Mouse (Mus musculus) CH12.LX (cell line): ENCODE results near the gene Dbi. TPM values are rescaled to one million over a fixed set of nuclear protein-coding genes. Genes with fewer than 3 reads are reported as not detected.

Experiments used
- DNase-seq: peaks from one replicate; pipeline ENCODE4 v3.0.0-alpha.2; 2013; ENCODE audit errors: extremely low read depth
- H3K27ac ChIP-seq: 2 replicates; pipeline ENCODE4 v1.5.1; 2012; ENCODE audit warnings: low read depth, mild to moderate bottlenecking, control low read depth, moderate library complexity; ENCODE audit not compliant: insufficient read depth
- H3K27me3 ChIP-seq: replicated peaks from 2 replicates; pipeline ENCODE3; 2012; ENCODE audit warnings: inconsistent platforms
- H3K36me3 ChIP-seq, 2 experiments: replicated peaks in 1 of 2; 2 replicates each; pipeline versions ENCODE3 to v1.6.1; 2012; ENCODE audit warnings: inconsistent platforms in 1 of 2, low read length in 1 of 2, mild to moderate bottlenecking in 1 of 2, mixed read lengths in 1 of 2, moderate library complexity in 1 of 2; ENCODE audit not compliant: control insufficient read depth in 1 of 2, insufficient read depth in 1 of 2
- H3K4me1 ChIP-seq, 2 experiments: 2 replicates each; pipeline ENCODE4 v1.6.1; 2012; ENCODE audit warnings: inconsistent platforms in 1 of 2, moderate library complexity in 1 of 2; ENCODE audit not compliant: insufficient read depth in 2 of 2, control insufficient read depth in 1 of 2
- H3K4me2 ChIP-seq: 2 replicates; pipeline ENCODE4 v1.6.1; 2012; ENCODE audit warnings: low read depth, mild to moderate bottlenecking, control low read depth; ENCODE audit not compliant: poor library complexity, insufficient read depth, severe bottlenecking
- H3K4me3 ChIP-seq, 3 experiments: fragments of 150-350 bp in 1 of 3; sonication (generic) in 1 of 3; replicated peaks in 1 of 3; 2 replicates each; pipeline versions ENCODE3 to v1.5.1; 2011 to 2012; ENCODE audit warnings: low read depth in 2 of 3, low read length in 2 of 3, mild to moderate bottlenecking in 2 of 3, moderate library complexity in 2 of 3, control low read depth in 1 of 3, improper control_type of control experiment in 1 of 3, inconsistent platforms in 1 of 3, mixed read lengths in 1 of 3; ENCODE audit not compliant: poor library complexity in 1 of 3
- H3K79me2 ChIP-seq: replicated peaks from 2 replicates; pipeline ENCODE4 v1.6.1; 2012; ENCODE audit warnings: mild to moderate bottlenecking, moderate library complexity; ENCODE audit not compliant: control insufficient read depth, poor library complexity, insufficient read depth, severe bottlenecking; ENCODE audit errors: extremely low read depth
- H3K9ac ChIP-seq: 2 replicates; pipeline ENCODE4 v1.6.1; 2012; ENCODE audit warnings: low read depth, mild to moderate bottlenecking, control low read depth, moderate library complexity; ENCODE audit not compliant: insufficient read depth
- H3K9me3 ChIP-seq: replicated peaks from 2 replicates; pipeline ENCODE3; 2012; ENCODE audit warnings: low read length, inconsistent platforms, mixed read lengths
- BHLHE40 ChIP-seq: IDR thresholded peaks from 2 replicates; pipeline ENCODE4 v1.6.1; 2011; ENCODE audit warnings: mild to moderate bottlenecking, low read depth, low read length, improper control_type of control experiment
- CHD1 ChIP-seq: IDR thresholded peaks from 2 replicates; pipeline ENCODE4 v1.6.1; 2012; ENCODE audit warnings: low read depth, low read length, improper control_type of control experiment, inconsistent platforms
- CHD2 ChIP-seq: IDR thresholded peaks from 2 replicates; pipeline ENCODE4 v1.6.1; 2011; ENCODE audit warnings: low read length, improper control_type of control experiment
- CTCF ChIP-seq, 2 experiments: IDR thresholded peaks in 1 of 2; conservative IDR thresholded peaks in 1 of 2; 2 replicates each; pipeline ENCODE4 v1.5.1; 2011 to 2012; ENCODE audit warnings: low read depth in 2 of 2, low read length in 2 of 2, improper control_type of control experiment in 1 of 2, inconsistent platforms in 1 of 2, mild to moderate bottlenecking in 1 of 2, moderate library complexity in 1 of 2
- E2F4 ChIP-seq: IDR thresholded peaks from 2 replicates; pipeline ENCODE4 v1.6.1; 2011; ENCODE audit warnings: low read depth, low read length, improper control_type of control experiment; ENCODE audit not compliant: insufficient replicate concordance
- ELF1 ChIP-seq: IDR thresholded peaks from 2 replicates; pipeline ENCODE4 v1.6.1; 2014; ENCODE audit warnings: low read depth, mild to moderate bottlenecking, inconsistent platforms, low read length, improper control_type of control experiment
- EP300 ChIP-seq: IDR thresholded peaks from 2 replicates; pipeline ENCODE4 v1.6.1; 2011; ENCODE audit warnings: low read length, improper control_type of control experiment
- ETS1 ChIP-seq: conservative IDR thresholded peaks from 2 replicates; pipeline ENCODE4 v1.6.1; 2012; ENCODE audit warnings: low read depth, mild to moderate bottlenecking, inconsistent platforms, low read length, improper control_type of control experiment, moderate library complexity
- IRF4 ChIP-seq: IDR thresholded peaks from 2 replicates; pipeline ENCODE4 v1.6.1; 2014; ENCODE audit warnings: low read depth, mild to moderate bottlenecking, inconsistent platforms, low read length, improper control_type of control experiment
- JUN ChIP-seq: IDR thresholded peaks from 2 replicates; pipeline ENCODE4 v1.6.1; 2011; ENCODE audit warnings: low read depth, mild to moderate bottlenecking, low read length, improper control_type of control experiment, moderate library complexity; ENCODE audit not compliant: insufficient read depth
- JUND ChIP-seq: conservative IDR thresholded peaks from 2 replicates; pipeline ENCODE4 v1.6.1; 2011; ENCODE audit warnings: low read depth, low read length, improper control_type of control experiment
- KAT2A ChIP-seq: IDR thresholded peaks from 2 replicates; pipeline ENCODE4 v1.6.1; 2012; ENCODE audit warnings: low read length, improper control_type of control experiment, inconsistent platforms; ENCODE audit not compliant: insufficient replicate concordance
- MAFK ChIP-seq: IDR thresholded peaks from 2 replicates; pipeline ENCODE4 v1.6.1; 2011; ENCODE audit warnings: low read length, improper control_type of control experiment; ENCODE audit not compliant: insufficient replicate concordance
- MAX ChIP-seq: IDR thresholded peaks from 2 replicates; pipeline ENCODE4 v1.6.1; 2011; ENCODE audit warnings: low read length, improper control_type of control experiment
- MAZ ChIP-seq: IDR thresholded peaks from 2 replicates; pipeline ENCODE4 v1.6.1; 2012; ENCODE audit warnings: low read depth, mild to moderate bottlenecking, inconsistent platforms, low read length, improper control_type of control experiment, moderate library complexity
- MEF2A ChIP-seq: IDR thresholded peaks from 2 replicates; pipeline ENCODE4 v1.6.1; 2014; ENCODE audit warnings: low read depth, mild to moderate bottlenecking, inconsistent platforms, low read length, improper control_type of control experiment, borderline replicate concordance
- MXI1 ChIP-seq: IDR thresholded peaks from 2 replicates; pipeline ENCODE4 v1.6.1; 2011; ENCODE audit warnings: mild to moderate bottlenecking, low read depth, low read length, improper control_type of control experiment
- MYC ChIP-seq: IDR thresholded peaks from 2 replicates; pipeline ENCODE4 v1.6.1; 2011; ENCODE audit warnings: low read depth, mild to moderate bottlenecking, improper control_type of control experiment, low read length
- NELFE ChIP-seq: IDR thresholded peaks from 2 replicates; pipeline ENCODE4 v1.6.1; 2011; ENCODE audit warnings: low read depth, low read length, improper control_type of control experiment
- NRF1 ChIP-seq: IDR thresholded peaks from 2 replicates; pipeline ENCODE4 v1.6.1; 2014; ENCODE audit warnings: low read depth, mild to moderate bottlenecking, inconsistent platforms, low read length, improper control_type of control experiment, moderate library complexity
- PAX5 ChIP-seq: IDR thresholded peaks from 2 replicates; pipeline ENCODE4 v1.6.1; 2012; ENCODE audit warnings: low read length, inconsistent platforms, mixed read lengths
- POLR2A ChIP-seq: IDR thresholded peaks from 2 replicates; pipeline ENCODE4 v1.6.1; 2011; ENCODE audit warnings: low read depth, mild to moderate bottlenecking, improper control_type of control experiment, low read length
- POLR2AphosphoS2 ChIP-seq: IDR thresholded peaks from 2 replicates; pipeline ENCODE4 v1.6.1; 2011; ENCODE audit warnings: low read depth, low read length, improper control_type of control experiment
- RCOR1 ChIP-seq: conservative IDR thresholded peaks from 2 replicates; pipeline ENCODE4 v1.6.1; 2012; ENCODE audit warnings: low read depth, mild to moderate bottlenecking, inconsistent platforms, low read length, improper control_type of control experiment
- SIN3A ChIP-seq: IDR thresholded peaks from 2 replicates; pipeline ENCODE4 v1.6.1; 2012; ENCODE audit warnings: low read length, improper control_type of control experiment, inconsistent platforms
- SMC3 ChIP-seq: IDR thresholded peaks from 2 replicates; pipeline ENCODE4 v1.6.1; 2011; ENCODE audit warnings: low read depth, low read length, improper control_type of control experiment
- TBP ChIP-seq: conservative IDR thresholded peaks from 2 replicates; pipeline ENCODE4 v1.6.1; 2011; ENCODE audit warnings: low read depth, low read length, improper control_type of control experiment
- TCF12 ChIP-seq: IDR thresholded peaks from 2 replicates; pipeline ENCODE4 v1.6.1; 2014; ENCODE audit warnings: low read depth, mild to moderate bottlenecking, inconsistent platforms, low read length, improper control_type of control experiment
- USF1 ChIP-seq: IDR thresholded peaks from 2 replicates; pipeline ENCODE4 v1.6.1; 2014; ENCODE audit warnings: low read depth, mild to moderate bottlenecking, inconsistent platforms, low read length, improper control_type of control experiment
- USF2 ChIP-seq: conservative IDR thresholded peaks from 2 replicates; pipeline ENCODE4 v1.6.1; 2011; ENCODE audit warnings: low read depth, low read length, improper control_type of control experiment
- ZC3H11A ChIP-seq: IDR thresholded peaks from 2 replicates; pipeline ENCODE4 v1.6.1; 2012; ENCODE audit warnings: low read depth, mild to moderate bottlenecking, inconsistent platforms, low read length, improper control_type of control experiment
- ZKSCAN1 ChIP-seq: IDR thresholded peaks from 2 replicates; pipeline ENCODE4 v1.6.1; 2012; ENCODE audit warnings: low read depth, inconsistent platforms, low read length, improper control_type of control experiment, borderline replicate concordance
- ZMIZ1 ChIP-seq: IDR thresholded peaks from 2 replicates; pipeline ENCODE4 v1.6.1; 2012; ENCODE audit warnings: low read depth, mild to moderate bottlenecking, inconsistent platforms, low read length, improper control_type of control experiment
- ZNF384 ChIP-seq: IDR thresholded peaks from 2 replicates; pipeline ENCODE4 v1.6.1; 2012; ENCODE audit warnings: low read depth, low read length, improper control_type of control experiment, inconsistent platforms
- dilution Hi-C: fragments of 300-500 bp; cut with MboI; formaldehyde crosslinking; loops from 2 replicates; pipeline ENCODE4 v1.14.3; 2020; ENCODE audit warnings: low sequenced_read_pairs; ENCODE audit not compliant: extremely low pct_unique_long_range_greater_than_20kb, extremely low pct_ligation_motif_present
- in situ Hi-C: fragments of 300-500 bp; cut with MboI; formaldehyde crosslinking; loops from 3 replicates; pipeline ENCODE4 v1.14.3; 2019; ENCODE audit warnings: low sequenced_read_pairs, low pct_ligation_motif_present, low pct_unique_long_range_greater_than_20kb, mixed read lengths
- polyA plus RNA-seq: library from polyadenylated mRNA; unstranded; fragments of >175 nt; gene quantifications from 2 replicates; pipeline ENCODE4 v1.2.1, GENCODE M21; 2012; ENCODE audit warnings: low read depth; ENCODE audit not compliant: insufficient read length
- total RNA-seq, 2 experiments: library from RNA; depleted of rRNA; stranded (reverse); fragments of 300-350 nt in 1 of 2; fragments of >200 nt in 1 of 2; gene quantifications; 2 replicates each; pipeline ENCODE4 v1.2.3; 2012 to 2014

Gene Dbi
- total and polyA plus RNA-seq, 3 experiments = 346 to 499 (median 357) TPM

GRCm38 (mm10) chr1:120122634-120123383, 1.9 kb upstream of the Dbi start:
- Histone ChIP-seq H3K4me2 (peak overlapping the region; percentile 76), H3K9me3 (no peaks in the 10 kb centered on the region)
- no peak for TF ChIP-seq NELFE
- TF ChIP-seq USF2 = no peak
- TF ChIP-seq BHLHE40 = no peak
- TF ChIP-seq ELF1 = 0 out of 2 replicates have a peak, but pooled peaks have one; percentile 6
- no peak for TF ChIP-seq NRF1
- TF ChIP-seq TCF12 = no peak
- no peak for TF ChIP-seq MEF2A
- 0 out of 2 replicates have a peak, but pooled peaks have one; percentile 56 for TF ChIP-seq MYC
- TF ChIP-seq ZKSCAN1 = no peak
- TF ChIP-seq E2F4 = no peak
- TF ChIP-seq MAX = no peak
- TF ChIP-seq SMC3 = no peak
- TF ChIP-seq CHD2 = no peak
- no peak for TF ChIP-seq CTCF (conservative IDR thresholded peaks at IDR 0.05 in 1 of 2, IDR thresholded peaks at IDR 0.05 in 1 of 2; ENCODE audit: low read depth in 2 of 2, low read length in 2 of 2)
- no peak for TF ChIP-seq JUND
- no peak for TF ChIP-seq RCOR1
- TF ChIP-seq JUN = no peak
- TF ChIP-seq TBP = 0 out of 2 replicates have a peak, but pooled peaks have one; percentile 45
- no peak for TF ChIP-seq MAZ
- no peak for TF ChIP-seq ETS1
- no peak for TF ChIP-seq KAT2A
- TF ChIP-seq PAX5 = no peak
- no peak for TF ChIP-seq POLR2AphosphoS2
- TF ChIP-seq ZNF384 = peak; percentile 7; the same call in 1 of the 2 replicates
- TF ChIP-seq MXI1 = peak; percentile 49; the same call in 1 of the 2 replicates
- TF ChIP-seq MAFK = no peak
- TF ChIP-seq EP300 = peak; percentile 60
- TF ChIP-seq CHD1 = 0 out of 2 replicates have a peak, but pooled peaks have one; percentile 55
- no peak for TF ChIP-seq SIN3A
- no peak for TF ChIP-seq ZMIZ1
- TF ChIP-seq ZC3H11A = no peak
- peak; percentile 70; the same call in 1 of the 2 replicates for TF ChIP-seq IRF4
- TF ChIP-seq USF1 = no peak
- TF ChIP-seq POLR2A = no peak
- TF ChIP-seq, all 38 proteins: peak for 8
- H3K4me1 ChIP-seq = peaks cover 14 to 37% of the 10 kb centered on the region in 2 experiments
- H3K36me3 ChIP-seq = peaks cover 6 to 22% of the 10 kb centered on the region in 2 experiments
- peak overlapping the region in 2 of 3 experiments; percentile 14 to 79 for H3K4me3 ChIP-seq
- in situ Hi-C loops (no loop called here), dilution Hi-C loops (no loop called here)
- peaks cover 5% of the 10 kb centered on the region; the same call in 1 of the 2 replicates for H3K79me2 ChIP-seq
- H3K27ac ChIP-seq = peak overlapping the region; percentile 62
- peak overlapping the region; percentile 57 for H3K9ac ChIP-seq
- no peak for DNase-seq
- no peaks in the 10 kb centered on the region for H3K27me3 ChIP-seq
